Mouse (Mus musculus) frontal cortex, postnatal 14 days (tissue): ENCODE measurements around the gene Abhd2.
A peak's percentile ranks its signal among the peaks of the same experiment; 100 is the strongest.
"Not testable (repeated sequence)": the region's sequence is repeated elsewhere in the genome, so short reads cannot be mapped to it uniquely, and the experiment has no call there.

Source experiments
- DNase-seq, 2 experiments: peaks; one replicate each; pipeline ENCODE4 v3.0.0; 2022; ENCODE audit warnings: low spot score in 2 of 2

The Abhd2 gene

DNA sequence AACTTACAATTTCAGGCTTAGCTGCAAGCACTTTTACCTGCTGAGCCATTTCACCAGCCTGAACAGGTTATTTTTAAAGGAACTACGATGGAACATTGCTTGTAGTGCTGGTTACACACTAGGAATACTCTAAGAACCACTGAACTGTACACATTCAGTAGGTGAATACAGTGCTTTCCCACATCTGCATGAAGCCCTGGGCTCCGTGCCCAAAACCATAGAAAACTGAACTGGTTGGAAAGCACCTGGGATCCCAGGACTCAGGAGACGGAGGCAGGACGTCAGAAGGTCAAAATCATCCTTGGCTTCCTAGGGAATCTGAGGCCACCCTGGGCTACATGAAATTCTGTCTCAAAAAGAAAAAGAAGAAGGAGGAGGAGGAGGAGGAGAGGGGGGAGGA, 6.8 kb upstream of the Abhd2 start:
- no peak for DNase-seq

DNA sequence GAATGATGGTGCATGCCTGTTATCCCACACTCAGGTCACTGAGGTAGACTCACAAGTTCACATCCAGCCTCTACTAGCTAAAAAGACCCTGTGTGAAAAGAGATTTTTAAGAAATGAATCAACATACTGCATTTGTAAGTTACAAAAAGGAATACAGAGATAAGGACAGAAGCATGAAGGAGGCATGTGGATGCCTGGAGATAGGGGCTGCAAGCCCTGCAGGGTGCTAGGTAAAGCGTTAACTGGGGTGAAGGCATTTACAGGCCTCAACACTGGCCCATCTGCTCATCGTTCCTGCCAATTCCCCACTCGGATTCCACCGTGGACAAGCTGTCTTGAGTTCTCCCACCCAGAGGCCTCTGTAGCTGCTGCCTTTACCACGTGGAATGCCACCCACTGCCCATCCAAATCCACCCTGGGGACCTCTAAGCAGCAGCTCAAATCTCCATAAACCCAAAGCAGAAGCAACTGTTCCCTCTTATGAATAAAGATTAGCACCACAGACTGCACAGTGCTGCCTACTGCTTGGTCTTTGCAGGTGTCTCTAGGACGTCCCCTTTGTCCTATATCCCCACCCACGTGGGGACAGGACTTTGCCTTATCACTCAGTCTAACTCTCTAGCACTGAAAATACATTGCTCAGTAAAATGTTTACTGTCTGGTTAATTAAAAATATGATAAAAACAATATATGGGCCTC, 5.2 kb upstream of the Abhd2 start:
- DNase-seq = no peak

DNA sequence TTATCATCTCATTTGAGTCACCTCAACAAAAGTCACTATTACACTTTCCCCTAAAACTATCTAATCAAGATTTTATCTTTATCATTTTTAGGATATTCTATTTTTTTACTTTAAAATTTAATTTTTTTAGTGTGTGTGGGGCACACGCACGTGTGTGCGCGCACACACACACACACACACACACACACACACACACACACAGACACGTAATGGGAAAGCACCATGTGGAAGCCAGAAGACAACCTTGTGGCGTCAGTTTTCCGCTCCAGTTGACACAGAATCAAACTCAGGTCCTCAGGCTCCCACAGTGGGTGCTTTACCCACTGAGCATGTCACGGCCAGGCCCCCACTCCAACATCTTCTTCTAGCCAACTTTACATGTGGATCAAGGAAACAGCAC, 4.1 kb upstream of the Abhd2 start:
- DNase-seq = no peak

DNA sequence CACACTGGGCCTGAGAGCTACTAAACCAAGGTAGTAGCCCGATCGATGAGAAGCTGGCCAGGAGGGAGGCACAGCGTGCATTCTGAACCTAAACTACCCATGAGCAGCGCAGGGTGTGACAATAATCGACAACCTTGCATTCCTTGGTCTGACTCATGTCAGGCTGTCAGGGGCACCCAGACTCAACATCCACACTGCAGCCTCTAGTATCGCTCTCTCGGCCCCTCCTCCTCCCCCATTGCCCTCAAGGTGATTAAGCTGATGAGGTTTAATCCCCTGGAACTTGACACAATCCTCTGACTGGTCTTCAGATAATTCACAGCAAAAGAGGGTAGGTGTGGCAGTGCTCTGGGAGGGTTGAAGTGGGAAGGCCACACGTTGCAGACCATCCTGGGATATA, 3.6 kb upstream of the Abhd2 start:
- DNase-seq = no peak

DNA sequence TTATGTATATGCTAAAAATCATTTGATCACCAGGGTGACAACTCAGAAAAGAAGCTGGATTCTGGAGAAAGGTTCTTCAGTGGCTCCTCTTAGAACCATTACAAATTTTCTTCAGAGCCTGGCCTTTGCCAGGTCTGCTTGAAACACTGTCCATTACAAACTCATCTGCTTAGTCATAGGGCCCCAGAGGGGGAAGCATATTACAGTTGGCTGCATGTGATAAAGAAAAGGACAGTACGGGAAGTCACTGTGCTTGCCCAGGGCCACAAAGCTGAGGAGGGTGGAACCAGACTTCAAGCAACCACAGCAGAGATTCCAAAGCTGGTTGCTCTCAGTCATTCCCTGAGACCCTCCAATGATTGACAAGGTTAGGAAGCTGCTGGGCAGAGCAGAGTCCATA, 3.1 kb upstream of the Abhd2 start:
- no peak for DNase-seq

GRCm38 (mm10) chr7:79270961-79271387, 2.0 kb upstream of the Abhd2 start:
- peak in 1 of 2 experiments; percentile 68 for DNase-seq

DNA sequence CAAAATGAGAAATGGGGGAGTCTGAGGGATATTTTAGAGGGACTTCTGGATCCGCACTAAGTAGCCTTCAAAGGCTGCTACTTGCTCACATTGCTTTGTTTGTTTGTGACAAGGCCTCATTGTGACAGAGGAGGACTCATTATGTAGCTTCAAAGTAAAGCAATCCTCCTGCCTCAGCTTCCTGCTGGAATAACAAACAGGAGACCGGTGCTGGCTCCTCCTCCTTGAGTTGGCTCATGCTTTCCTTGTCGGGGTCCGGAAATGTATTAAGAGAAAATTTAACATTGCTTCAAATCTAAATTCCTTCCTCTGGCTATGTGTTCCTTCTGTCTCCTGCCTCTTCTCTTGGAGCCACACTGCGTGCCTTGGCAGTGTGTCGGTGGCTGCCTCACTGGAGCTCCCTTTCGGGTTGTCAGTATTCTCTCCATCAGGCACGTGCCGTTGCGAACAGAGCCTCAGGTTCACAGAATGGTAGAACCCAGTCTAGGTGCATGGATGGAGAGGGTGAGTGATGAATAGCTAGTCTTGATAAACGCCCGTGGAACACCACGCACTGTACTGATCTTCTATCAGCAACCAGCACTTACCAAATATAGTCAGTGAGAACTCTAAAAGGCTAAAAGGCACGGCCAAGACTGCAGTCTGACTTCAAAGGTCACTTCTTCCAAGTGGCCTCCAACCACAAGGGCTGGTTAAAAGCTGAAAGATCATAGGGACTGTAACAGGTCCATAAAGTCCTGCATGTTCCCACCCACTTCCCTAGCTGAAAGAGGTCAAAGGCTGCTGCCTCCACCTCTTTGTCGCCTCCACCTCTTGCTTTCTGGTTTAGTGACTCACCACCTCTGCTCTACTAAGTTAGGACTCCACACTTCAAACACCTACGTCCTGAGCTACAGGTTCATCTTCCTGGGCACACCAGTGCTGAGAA, 874 bp upstream of the Abhd2 start:
- DNase-seq = no peak

DNA sequence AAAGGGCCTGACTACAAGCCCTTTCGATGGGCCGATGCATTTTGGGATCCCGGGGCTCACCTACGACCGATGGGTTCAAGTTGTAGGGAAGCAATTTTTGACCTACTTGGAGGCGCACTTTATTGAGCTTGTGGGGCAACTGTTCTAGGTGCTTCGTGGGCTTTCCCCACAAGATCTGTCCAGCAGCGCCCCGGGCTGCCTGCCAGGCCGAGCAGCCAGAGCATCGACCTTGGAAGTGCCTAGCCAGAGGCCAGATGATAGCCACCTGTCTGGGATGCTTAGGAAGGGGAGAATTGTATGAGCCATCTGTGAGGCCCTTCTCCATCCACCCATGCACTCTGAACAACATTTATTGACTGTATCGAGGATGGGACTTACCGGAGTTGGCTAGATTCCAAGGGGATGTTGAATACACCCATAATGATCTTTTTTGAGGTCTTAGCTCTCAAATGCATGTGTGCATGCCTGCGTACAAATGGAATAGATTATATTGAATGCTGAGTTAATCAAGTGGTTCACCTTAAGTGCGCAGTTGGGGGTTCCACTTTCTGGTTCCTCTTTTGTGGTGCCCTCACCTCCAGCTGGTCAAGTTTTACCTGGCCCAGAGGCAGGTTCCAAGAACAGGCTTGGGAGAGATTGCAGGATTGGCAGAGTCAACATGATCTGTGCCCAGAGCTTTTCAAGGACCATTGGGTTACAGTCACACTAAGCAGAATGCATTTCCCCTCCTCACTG, 906 bp downstream of the Abhd2 start:
- no peak for DNase-seq

DNA sequence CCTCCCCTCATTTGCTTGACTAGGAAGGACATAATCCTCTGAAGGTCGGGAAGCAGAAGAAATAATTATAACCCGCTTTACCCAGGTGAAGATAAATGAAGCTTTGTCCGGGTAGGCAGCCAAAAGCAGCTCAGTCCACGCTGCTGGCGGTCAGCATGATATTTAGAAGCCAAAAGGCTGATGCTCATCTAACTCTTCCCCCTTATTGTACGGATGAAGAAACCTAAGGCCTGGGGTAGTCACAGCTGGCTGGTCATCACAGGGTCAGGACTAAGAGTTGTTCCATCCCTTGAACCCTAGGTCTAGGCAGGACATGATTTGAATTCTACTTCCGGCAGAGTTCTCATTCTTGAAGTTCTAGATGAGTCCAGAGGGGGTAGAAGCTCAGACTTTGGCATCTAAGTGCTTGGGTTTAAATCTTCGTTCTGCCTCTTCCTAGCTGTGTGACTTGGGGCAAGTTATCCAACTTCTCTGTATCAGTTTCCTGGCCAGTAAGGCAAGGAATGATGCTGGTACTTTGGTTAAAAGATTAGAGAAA, 1.5 kb downstream of the Abhd2 start:
- DNase-seq = no peak

DNA sequence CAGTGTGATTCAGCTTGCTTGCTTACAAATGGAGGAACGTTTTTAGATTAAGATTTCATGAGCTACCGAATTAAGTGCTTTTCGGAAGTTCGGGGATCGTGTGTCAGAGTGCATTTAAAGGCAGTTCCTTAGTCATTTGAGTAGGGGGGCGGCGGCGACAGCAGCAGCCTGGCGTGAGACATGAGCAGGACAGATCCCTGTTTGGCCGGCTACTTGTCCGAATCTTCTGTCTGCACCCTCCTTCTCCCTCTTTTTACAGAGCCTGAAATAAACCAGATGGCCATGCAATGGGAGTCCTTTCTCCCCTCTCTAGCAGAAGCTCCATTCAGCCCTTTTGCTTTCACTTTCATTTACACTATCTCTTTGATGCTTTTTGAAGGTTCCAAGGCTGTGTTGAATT, 2.3 kb downstream of the Abhd2 start:
- DNase-seq = no peak

DNA sequence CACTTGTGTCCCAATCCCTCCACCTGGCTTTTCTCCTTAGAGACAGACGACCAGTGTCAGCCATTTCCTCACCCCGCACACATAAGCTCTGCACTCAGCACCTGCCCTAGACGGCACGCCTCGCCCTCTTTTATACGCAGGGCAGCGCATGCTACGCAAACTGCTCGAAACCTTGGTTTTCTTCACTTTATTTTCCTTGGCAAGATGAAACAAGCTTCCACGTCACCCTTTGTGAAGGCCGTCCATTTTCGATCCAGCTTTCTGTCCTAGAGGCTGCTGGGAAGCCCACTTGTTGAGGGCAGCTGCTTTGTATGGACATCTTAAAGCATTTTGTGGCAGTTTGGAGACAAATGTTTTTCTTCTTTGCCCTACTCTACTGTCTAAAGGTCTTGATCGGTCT, 5.4 kb downstream of the Abhd2 start:
- DNase-seq = no peak

GRCm38 (mm10) chr7:79279376-79280029, 6.5 kb downstream of the Abhd2 start:
- no peak for DNase-seq

GRCm38 (mm10) chr7:79282883-79283670, 10.1 kb downstream of the Abhd2 start:
- DNase-seq = no peak

- not testable (repeated sequence) for DNase-seq
Measured at GRCm38 (mm10) chr7:79283671-79283941, 10.6 kb downstream of the Abhd2 start.

GRCm38 (mm10) chr7:79284160-79284888, 11.3 kb downstream of the Abhd2 start:
- no peak for DNase-seq

DNA sequence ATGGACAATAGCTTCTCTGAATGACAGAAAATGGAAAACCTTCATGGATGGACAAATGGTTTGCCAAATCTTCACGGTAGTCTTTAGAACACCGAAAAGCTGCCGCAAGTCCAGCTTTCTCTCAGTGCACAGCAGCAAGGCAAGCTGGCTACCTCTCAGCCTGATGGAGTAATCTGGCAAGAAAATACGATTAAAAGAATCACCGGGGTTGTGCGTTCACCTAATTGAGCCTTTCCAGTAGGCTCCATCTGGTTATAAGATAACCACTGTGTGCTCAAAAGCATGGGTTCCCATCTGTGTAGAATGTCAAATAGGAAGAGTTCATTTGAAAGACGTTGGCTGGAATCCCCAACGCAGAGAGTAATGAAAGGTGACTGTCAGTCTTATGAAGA, 11.9 kb downstream of the Abhd2 start:
- no peak for DNase-seq

DNA sequence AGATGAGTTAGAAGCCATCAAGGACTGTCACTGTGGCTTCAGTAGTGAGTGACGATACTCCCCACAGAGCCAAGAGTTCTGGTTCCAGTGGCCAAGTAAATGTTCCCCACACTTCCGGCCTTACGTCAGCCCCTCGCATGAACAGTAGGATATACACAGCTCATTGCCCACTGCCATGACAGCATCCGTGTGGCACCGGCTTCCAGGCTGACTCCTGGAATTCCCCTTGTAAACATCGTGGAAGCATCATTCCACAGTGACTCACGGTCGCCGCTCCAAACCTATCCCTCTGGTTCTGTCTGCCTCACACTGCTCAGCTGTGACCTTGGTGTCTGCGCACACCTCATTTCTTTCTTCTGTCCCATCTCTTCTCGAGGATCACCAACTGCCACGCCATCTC, 12.4 kb downstream of the Abhd2 start:
- no peak for DNase-seq

DNA sequence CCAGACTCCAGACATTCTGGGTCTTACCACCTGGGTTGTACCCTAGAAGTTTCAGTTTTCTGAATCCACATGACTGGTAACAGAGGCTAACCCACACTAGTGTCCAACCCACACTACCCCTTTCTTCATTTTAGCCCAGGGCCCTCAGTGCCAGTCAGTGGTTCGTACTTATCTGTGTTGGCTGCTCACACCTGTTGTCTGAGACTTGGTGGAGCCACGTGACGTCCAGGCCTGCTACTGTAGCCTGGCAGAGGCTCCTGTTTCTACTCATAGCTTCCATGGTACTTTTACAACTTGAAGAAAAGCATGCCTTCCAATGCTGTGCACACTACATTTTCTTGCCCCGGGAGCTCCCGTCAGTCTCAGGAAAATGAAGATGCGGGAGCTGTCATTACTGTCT, 14.2 kb downstream of the Abhd2 start:
- no peak for DNase-seq

GRCm38 (mm10) chr7:79287928-79288327, 14.9 kb downstream of the Abhd2 start:
- no peak for DNase-seq

DNA sequence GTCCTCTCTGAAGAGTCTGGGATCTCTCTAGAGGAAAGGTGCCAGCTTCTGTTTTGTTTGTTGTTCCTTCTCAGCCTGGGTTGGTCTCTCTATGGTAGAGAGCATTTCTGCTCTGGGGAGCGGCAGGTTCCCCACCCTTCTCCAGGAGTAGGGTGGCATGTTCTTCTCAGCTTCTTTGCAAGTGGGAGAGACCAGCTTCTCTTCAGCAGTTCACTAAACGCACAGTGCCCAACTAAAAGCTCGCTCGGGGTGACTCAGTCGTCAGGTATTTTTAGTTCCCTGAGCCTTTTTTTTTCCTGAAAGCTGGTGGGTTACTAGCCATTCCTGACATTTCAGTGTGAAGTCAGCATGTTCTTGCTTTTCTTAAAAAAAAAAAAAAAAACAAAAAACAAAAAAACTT, 15.4 kb downstream of the Abhd2 start:
- DNase-seq = no peak
